Mouse (Mus musculus) G1E-ER4 (cell line): Measurements from ENCODE around the gene Tubgcp4. TPM values are rescaled to one million over a fixed set of nuclear protein-coding genes. Genes with fewer than 3 reads are reported as not detected.

Source experiments
- GATA1 ChIP-seq: IDR thresholded peaks from one replicate; pipeline ENCODE4 v1.8.0; 2012; ENCODE audit warnings: low read length, inconsistent platforms
- polyA plus RNA-seq: library from polyadenylated mRNA; stranded (reverse); fragments of >175 nt; gene quantifications from 2 replicates; pipeline ENCODE4 v1.2.3, GENCODE M21; 2012

Tubgcp4 gene
- polyA plus RNA-seq, 1 experiment, result 17.0 TPM

- TF ChIP-seq GATA1, result no peak
Observed at GRCm38 (mm10) chr2:121178828-121179479, 8.5 kb downstream of the Tubgcp4 start.

GRCm38 (mm10) chr2:121183431-121183830, 13.0 kb downstream of the Tubgcp4 start:
- no peak for TF ChIP-seq GATA1

- no peak for TF ChIP-seq GATA1
Observed at GRCm38 (mm10) chr2:121184142-121184541, 13.7 kb downstream of the Tubgcp4 start.

GRCm38 (mm10) chr2:121188530-121188929, 18.1 kb downstream of the Tubgcp4 start:
- TF ChIP-seq GATA1, result no peak

GRCm38 (mm10) chr2:121195466-121195865, 25.0 kb downstream of the Tubgcp4 start:
- TF ChIP-seq GATA1, result no peak

GRCm38 (mm10) chr2:121204276-121204675, 33.8 kb downstream of the Tubgcp4 start:
- no peak for TF ChIP-seq GATA1

- no peak for TF ChIP-seq GATA1
Observed at GRCm38 (mm10) chr2:121206541-121206940, 36.1 kb downstream of the Tubgcp4 start.

GRCm38 (mm10) chr2:121214491-121214890, 44.0 kb downstream of the Tubgcp4 start:
- no peak for TF ChIP-seq GATA1

GRCm38 (mm10) chr2:121219177-121219576, 48.7 kb downstream of the Tubgcp4 start:
- no peak for TF ChIP-seq GATA1

GRCm38 (mm10) chr2:121219994-121220393, 49.5 kb downstream of the Tubgcp4 start:
- TF ChIP-seq GATA1, result no peak

GRCm38 (mm10) chr2:121223010-121223409, 52.6 kb downstream of the Tubgcp4 start:
- TF ChIP-seq GATA1, result no peak

GRCm38 (mm10) chr2:121228135-121228534, 57.7 kb downstream of the Tubgcp4 start:
- no peak for TF ChIP-seq GATA1

GRCm38 (mm10) chr2:121235460-121236072, 65.1 kb downstream of the Tubgcp4 start:
- no peak for TF ChIP-seq GATA1

GRCm38 (mm10) chr2:121239426-121239825, 69.0 kb downstream of the Tubgcp4 start:
- no peak for TF ChIP-seq GATA1

- TF ChIP-seq GATA1, result no peak
Observed at GRCm38 (mm10) chr2:121244099-121244498, 73.6 kb downstream of the Tubgcp4 start.

Other genes with a start within 250 kb of the Tubgcp4 start
- 27.1 and 34.7 TPM in 2 replicates for gene Ubr1, start 199.9 kb upstream of the Tubgcp4 start, polyA plus RNA-seq
- 1.3 and 2.0 TPM in 2 replicates for gene Tmem62, start 193.6 kb upstream of the Tubgcp4 start, polyA plus RNA-seq
- 7.7 and 13.0 TPM in 2 replicates for gene Ccndbp1, start 162.3 kb upstream of the Tubgcp4 start, polyA plus RNA-seq
- gene Epb42, start 133.6 kb upstream of the Tubgcp4 start, polyA plus RNA-seq, result 0.70 and 0.73 TPM in 2 replicates
- not detected in 2 replicates for gene Tgm5, start 84.8 kb upstream of the Tubgcp4 start, polyA plus RNA-seq
- not detected in 2 replicates for gene Tgm7, start 60.9 kb upstream of the Tubgcp4 start, polyA plus RNA-seq
- gene Adal, start 30.2 kb upstream of the Tubgcp4 start, polyA plus RNA-seq, result 4.1 and 5.7 TPM in 2 replicates
- gene Lcmt2, start 30.0 kb upstream of the Tubgcp4 start, polyA plus RNA-seq, result 12.9 and 14.2 TPM in 2 replicates
- gene Zscan29, start 471 bp downstream of the Tubgcp4 start, polyA plus RNA-seq, result 10.8 and 12.7 TPM in 2 replicates
- gene Trp53bp1, start 100.8 kb downstream of the Tubgcp4 start, polyA plus RNA-seq, result 19.4 and 21.1 TPM in 2 replicates
- 16.2 and 20.0 TPM in 2 replicates for gene Map1a, start 118.9 kb downstream of the Tubgcp4 start, polyA plus RNA-seq
- gene Ppip5k1, start 184.7 kb downstream of the Tubgcp4 start, polyA plus RNA-seq, result 3.4 and 3.7 TPM in 2 replicates
- not detected in 2 replicates for gene Ckmt1, start 187.1 kb downstream of the Tubgcp4 start, polyA plus RNA-seq
- not detected in 2 replicates for gene Strc, start 216.5 kb downstream of the Tubgcp4 start, polyA plus RNA-seq
- 564 and 628 TPM in 2 replicates for gene Pdia3, start 243.1 kb downstream of the Tubgcp4 start, polyA plus RNA-seq
- 0.13 and 0.21 TPM in 2 replicates for gene Catsper2, start 243.1 kb downstream of the Tubgcp4 start, polyA plus RNA-seq